Comparison of ENCODE assay signal across 9 mouse cellular contexts in genomic region chr10:79712499-79713126, GRCm38 (mm10). TPM values are rescaled to one million over a fixed set of nuclear protein-coding genes. Genes with fewer than 3 reads are reported as not detected.
A peak's percentile ranks its signal among the peaks of the same experiment; 100 is the strongest.
DNase-seq lines count a peak whose midpoint lies in the region; ATAC-seq and TF ChIP-seq lines count a peak whose summit lies in the region.
"Had no signal": no experiment of that assay in that cellular context is flagged by ENCODE, and none has a peak within 500 bp of the region (broad histone marks: within the 10 kb centered on the region; RNA-seq: fewer than 3 reads in every experiment).

No protein-coding gene starts in this region.

- TF ChIP-seq EP300 in lung, postnatal 0 days (IDR thresholded peaks at IDR 0.05): no peak

- in situ Hi-C loops in ES-E14 (cut with MboI; ENCODE audit: low sequenced_read_pairs in 2 of 2, unreplicated experiment in 2 of 2): no loop called here

- no peak overlapping the region for H3K4me3 ChIP-seq in ES-E14 (ENCODE audit: insufficient read depth in 1 of 2, low read depth in 1 of 2, low read length in 2 of 2, poor library complexity in 1 of 2, severe bottlenecking in 1 of 2)
- no peak overlapping the region for H3K4me3 ChIP-seq in embryonic fibroblast, embryonic 13.5 days (ENCODE audit: insufficient read depth, low read length)
- no peak overlapping the region for H3K4me3 ChIP-seq in lung, postnatal 0 days (ENCODE audit: low read depth, low read length)
- H3K4me3 ChIP-seq: megakaryocyte, embryonic 14.5 days had no signal

- H3K4me1 ChIP-seq in ES-E14 (ENCODE audit: control insufficient read depth in 2 of 2, insufficient read depth in 2 of 2, low read length in 2 of 2, poor library complexity in 1 of 2): peaks cover under 1 to 8% of the 10 kb centered on the region in 2 experiments; a peak in 2 of 4 replicates
- no peaks in the 10 kb centered on the region for H3K4me1 ChIP-seq in embryonic fibroblast, embryonic 13.5 days (ENCODE audit: control insufficient read depth, insufficient read depth, low read length)
- H3K4me1 ChIP-seq in lung, postnatal 0 days (ENCODE audit: insufficient read depth, low read depth, low read length): peaks cover 5% of the 10 kb centered on the region; the same call in 1 of the 2 replicates

- peaks cover 37% of the 10 kb centered on the region for H3K36me3 ChIP-seq in ES-E14 (ENCODE audit: control insufficient read depth, insufficient read depth, low read length, poor library complexity, severe bottlenecking)
- H3K36me3 ChIP-seq in lung, postnatal 0 days (ENCODE audit: insufficient read depth, low read length): peaks cover 18% of the 10 kb centered on the region

- peaks cover 24% of the 10 kb centered on the region for H3K27me3 ChIP-seq in lung, postnatal 0 days (replicated peaks; ENCODE audit: insufficient read depth, low read length)

- H3K4me2 ChIP-seq in lung, postnatal 0 days (replicated peaks; ENCODE audit: low read depth, low read length): no peak overlapping the region

- no peak overlapping the region for H3K9ac ChIP-seq in ES-E14 (ENCODE audit: insufficient read depth, low read depth, low read length, poor library complexity, severe bottlenecking)
- no peak overlapping the region for H3K9ac ChIP-seq in lung, postnatal 0 days (replicated peaks; ENCODE audit: low read depth)

- intact Hi-C loops in heart, postnatal 10 days (cut with DNase I): no loop called here

- no peak overlapping the region for H3K27ac ChIP-seq in ES-E14 (ENCODE audit: insufficient read depth, low read depth, low read length, poor library complexity, severe bottlenecking)
- no peak overlapping the region for H3K27ac ChIP-seq in embryonic fibroblast, embryonic 13.5 days (ENCODE audit: insufficient read depth, low read length)
- H3K27ac ChIP-seq in lung, postnatal 0 days (ENCODE audit: low read length): no peak overlapping the region

- TF ChIP-seq CTCF in embryonic fibroblast, embryonic 13.5 days (IDR thresholded peaks at IDR 0.05; ENCODE audit: borderline replicate concordance, insufficient read depth, low read length): peak; percentile 51; the same call in 1 of the 2 replicates
- TF ChIP-seq CTCF in lung, postnatal 0 days (IDR thresholded peaks at IDR 0.05): peak; percentile 85

- TF ChIP-seq POLR2A in embryonic fibroblast, embryonic 13.5 days (IDR thresholded peaks at IDR 0.05; ENCODE audit: low read depth, low read length): no peak

- H3K9me3 ChIP-seq in ES-E14 (ENCODE audit: control insufficient read depth, insufficient read depth, low read depth, low read length): no peaks in the 10 kb centered on the region
- no peaks in the 10 kb centered on the region for H3K9me3 ChIP-seq in lung, postnatal 0 days (ENCODE audit: low read length)
- H3K9me3 ChIP-seq: megakaryocyte, embryonic 14.5 days had no signal

- ATAC-seq in lung, postnatal 0 days: peak; percentile 78
- ATAC-seq in activated CD4-positive, CD25-positive, alpha-beta regulatory T cell, adult 4 months: no peak

- peak; percentile 89 for DNase-seq in ES-E14 (ENCODE audit: low read depth, low spot score)
- DNase-seq in adrenal gland, postnatal 36 days: peak; percentile 86 to 89
- peak; percentile 83 to 92 for DNase-seq in heart, postnatal 10 days
- DNase-seq in layer of hippocampus, adult 8-10 months (ENCODE audit: low spot score in 2 of 2): peak; percentile 67 to 78
- peak; percentile 89 for DNase-seq in lung, postnatal 0 days (ENCODE audit: low spot score)
- DNase-seq in right cerebral cortex, postnatal 36 days (ENCODE audit: low spot score in 2 of 2): peak; percentile 57 to 59

- WGBS in lung, postnatal 0 days: 21% methylated on average over 4 of the region's 6 CpGs

TF ChIP-seq in ES-E14, 5 proteins besides CTCF, POLR2A, EP300 and RAD21:
- TF ChIP-seq MAFK (IDR thresholded peaks at IDR 0.05; ENCODE audit: insufficient read depth, low read depth, low read length) (no peak), HCFC1 (IDR thresholded peaks at IDR 0.05; ENCODE audit: borderline replicate concordance, insufficient read depth, low read length) (no peak), ZC3H11A (IDR thresholded peaks at IDR 0.05; ENCODE audit: borderline replicate concordance, low read depth, low read length) (no peak), CHD2 (IDR thresholded peaks at IDR 0.05; ENCODE audit: low read depth, low read length) (no peak)

RNA-seq across cellular contexts. Expression of gene Hcn2, which starts 3.8 kb away (rescaled TPM):
- total RNA-seq in ES-E14 (2012; rRNA removed): 5.0 and 11.8 TPM in 2 replicates
- 1 to 10 TPM; 4.3 to 6.0 TPM for total RNA-seq in adrenal gland, postnatal 36 days (2021)
- 0.91 and 1.9 TPM in 2 replicates for polyA plus RNA-seq in embryonic fibroblast, embryonic 13.5 days (2011; ENCODE audit: insufficient read length, low read depth, missing spikeins)
- 10 to 100 TPM; 22.6 to 27.6 TPM for total RNA-seq in heart, postnatal 10 days (2021)
- total RNA-seq in layer of hippocampus, adult 8-10 months (2022): 100 to 1,000 TPM; 120 to 128 (median 121) TPM
- 0.12 and 0.15 TPM in 2 replicates for polyA plus RNA-seq in lung, postnatal 0 days (2015; fragmentation: Nextera tagmentation; extraction: Ambion mirVana)
- not detected for polyA plus RNA-seq in activated CD4-positive, CD25-positive, alpha-beta regulatory T cell, adult 4 months (2017; shearing (Covaris generic))

RNA-seq across cellular contexts. Expression of gene Bsg, which starts 8.3 kb away (rescaled TPM):
- 858 and 1,196 TPM in 2 replicates for total RNA-seq in ES-E14 (2012; rRNA removed)
- total RNA-seq in adrenal gland, postnatal 36 days (2021): 100 to 1,000 TPM; 558 to 568 TPM
- 766 and 774 TPM in 2 replicates for polyA plus RNA-seq in embryonic fibroblast, embryonic 13.5 days (2011; ENCODE audit: insufficient read length, low read depth, missing spikeins)
- total RNA-seq in heart, postnatal 10 days (2021): 1,000 to 10,000 TPM; 1,161 to 1,276 TPM
- 100 to 1,000 TPM; 515 to 593 (median 535) TPM for total RNA-seq in layer of hippocampus, adult 8-10 months (2022)
- polyA plus RNA-seq in lung, postnatal 0 days (2015; fragmentation: Nextera tagmentation; extraction: Ambion mirVana): 1,234 and 1,299 TPM in 2 replicates
- polyA plus RNA-seq in activated CD4-positive, CD25-positive, alpha-beta regulatory T cell, adult 4 months (2017; shearing (Covaris generic)): 100 to 1,000 TPM; 135 to 157 TPM

RNA-seq across cellular contexts. Expression of gene Gzmm, which starts 23.8 kb away (rescaled TPM):
- total RNA-seq in ES-E14 (2012; rRNA removed): 2.5 and 4.5 TPM in 2 replicates
- total RNA-seq in adrenal gland, postnatal 36 days (2021): 1 to 10 TPM in 1 of 2 experiments, under 1 TPM in 1; 0.86 to 1.0 TPM
- 0.65 TPM in 1 of 2 replicates, not detected in the other for polyA plus RNA-seq in embryonic fibroblast, embryonic 13.5 days (2011; ENCODE audit: insufficient read length, low read depth, missing spikeins)
- 1 to 10 TPM; 3.8 to 4.3 TPM for total RNA-seq in heart, postnatal 10 days (2021)
- 1 to 10 TPM; 2.3 to 3.5 (median 3.3) TPM for total RNA-seq in layer of hippocampus, adult 8-10 months (2022)
- 0.57 and 0.69 TPM in 2 replicates for polyA plus RNA-seq in lung, postnatal 0 days (2015; fragmentation: Nextera tagmentation; extraction: Ambion mirVana)
- under 1 TPM; 0.52 to 0.62 TPM for polyA plus RNA-seq in activated CD4-positive, CD25-positive, alpha-beta regulatory T cell, adult 4 months (2017; shearing (Covaris generic))

RNA-seq across cellular contexts. Expression of gene Cdc34, which starts 30.6 kb away (rescaled TPM):
- total RNA-seq in ES-E14 (2012; rRNA removed): 491 and 507 TPM in 2 replicates
- 10 to 100 TPM; 75.0 to 79.9 TPM for total RNA-seq in adrenal gland, postnatal 36 days (2021)
- 117 and 149 TPM in 2 replicates for polyA plus RNA-seq in embryonic fibroblast, embryonic 13.5 days (2011; ENCODE audit: insufficient read length, low read depth, missing spikeins)
- total RNA-seq in heart, postnatal 10 days (2021): 100 to 1,000 TPM; 152 to 159 TPM
- total RNA-seq in layer of hippocampus, adult 8-10 months (2022): 10 to 100 TPM; 57.9 to 67.0 (median 66.1) TPM
- polyA plus RNA-seq in lung, postnatal 0 days (2015; fragmentation: Nextera tagmentation; extraction: Ambion mirVana): 52.7 and 64.3 TPM in 2 replicates
- 10 to 100 TPM; 17.4 to 27.5 TPM for polyA plus RNA-seq in activated CD4-positive, CD25-positive, alpha-beta regulatory T cell, adult 4 months (2017; shearing (Covaris generic))

RNA-seq across cellular contexts. Expression of gene Polrmt, which starts 33.8 kb away (rescaled TPM):
- total RNA-seq in ES-E14 (2012; rRNA removed): 109 and 159 TPM in 2 replicates
- total RNA-seq in adrenal gland, postnatal 36 days (2021): 10 to 100 TPM; 51.1 to 58.0 TPM
- 14.9 TPM in 2 replicates for polyA plus RNA-seq in embryonic fibroblast, embryonic 13.5 days (2011; ENCODE audit: insufficient read length, low read depth, missing spikeins)
- total RNA-seq in heart, postnatal 10 days (2021): 10 to 100 TPM; 36.3 to 54.4 TPM
- 10 to 100 TPM; 44.5 to 58.2 (median 51.3) TPM for total RNA-seq in layer of hippocampus, adult 8-10 months (2022)
- polyA plus RNA-seq in lung, postnatal 0 days (2015; fragmentation: Nextera tagmentation; extraction: Ambion mirVana): 17.4 and 22.4 TPM in 2 replicates
- 10 to 100 TPM; 13.6 to 21.4 TPM for polyA plus RNA-seq in activated CD4-positive, CD25-positive, alpha-beta regulatory T cell, adult 4 months (2017; shearing (Covaris generic))
